Mouse (Mus musculus): Measurements from ENCODE around the gene Eef1a2. TPM values are rescaled to one million over a fixed set of nuclear protein-coding genes. Genes with fewer than 3 reads are reported as not detected.

The Eef1a2 gene
- polyA plus RNA-seq, 1 experiment from 2014 or later, result 24.7 TPM

GRCm38 (mm10) chr2:181115367-181115766, 41.4 kb downstream of the Eef1a2 start:
- H3K36me3 ChIP-seq (ENCODE audit: control insufficient read depth, insufficient read depth, low read length), result no peaks in the 10 kb centered on the region
- H3K27me3 ChIP-seq (ENCODE audit: control insufficient read depth, insufficient read depth, low read length), result peaks cover 14% of the 10 kb centered on the region
- no peaks in the 10 kb centered on the region for H3K4me1 ChIP-seq (ENCODE audit: control insufficient read depth in 2 of 2, insufficient read depth in 2 of 2, low read length in 2 of 2)
- H3K9ac ChIP-seq (ENCODE audit: low read length), result no peak overlapping the region
- H3K4me3 ChIP-seq (ENCODE audit: control insufficient read depth in 1 of 2, insufficient read depth in 1 of 2, low read depth in 1 of 2, low read length in 2 of 2), result no peak overlapping the region
- no peak for ATAC-seq (ENCODE audit: insufficient number of reproducible peaks, insufficient read depth, low FRiP score, low read depth)
- H3K4me2 ChIP-seq (ENCODE audit: low read length), result no peak overlapping the region
- H3K9me3 ChIP-seq (ENCODE audit: control insufficient read depth, low read length), result no peaks in the 10 kb centered on the region
- H3K27ac ChIP-seq (replicated peaks in 1 of 2; ENCODE audit: control insufficient read depth in 1 of 2, insufficient read depth in 1 of 2, low read depth in 2 of 2, low read length in 2 of 2), result no peak overlapping the region
- WGBS, result 59% methylated on average over 3 of the region's 3 CpGs

GRCm38 (mm10) chr2:181113762-181114361, 43.0 kb downstream of the Eef1a2 start:
- no peak overlapping the region for H3K27ac ChIP-seq (replicated peaks in 1 of 2; ENCODE audit: control insufficient read depth in 1 of 2, insufficient read depth in 1 of 2, low read depth in 2 of 2, low read length in 2 of 2)
- no peaks in the 10 kb centered on the region for H3K9me3 ChIP-seq (ENCODE audit: control insufficient read depth, low read length)
- no peak for ATAC-seq (ENCODE audit: insufficient number of reproducible peaks, insufficient read depth, low FRiP score, low read depth)
- no peaks in the 10 kb centered on the region for H3K36me3 ChIP-seq (ENCODE audit: control insufficient read depth, insufficient read depth, low read length)
- no peaks in the 10 kb centered on the region for H3K4me1 ChIP-seq (ENCODE audit: control insufficient read depth in 2 of 2, insufficient read depth in 2 of 2, low read length in 2 of 2)
- H3K27me3 ChIP-seq (ENCODE audit: control insufficient read depth, insufficient read depth, low read length), result peaks cover 8% of the 10 kb centered on the region; the same call in 1 of the 2 replicates
- H3K9ac ChIP-seq (ENCODE audit: low read length), result no peak overlapping the region
- H3K4me2 ChIP-seq (ENCODE audit: low read length), result no peak overlapping the region
- H3K4me3 ChIP-seq (ENCODE audit: control insufficient read depth in 1 of 2, insufficient read depth in 1 of 2, low read depth in 1 of 2, low read length in 2 of 2), result no peak overlapping the region
- 70% methylated on average over 8 of the region's 8 CpGs for WGBS

DNA sequence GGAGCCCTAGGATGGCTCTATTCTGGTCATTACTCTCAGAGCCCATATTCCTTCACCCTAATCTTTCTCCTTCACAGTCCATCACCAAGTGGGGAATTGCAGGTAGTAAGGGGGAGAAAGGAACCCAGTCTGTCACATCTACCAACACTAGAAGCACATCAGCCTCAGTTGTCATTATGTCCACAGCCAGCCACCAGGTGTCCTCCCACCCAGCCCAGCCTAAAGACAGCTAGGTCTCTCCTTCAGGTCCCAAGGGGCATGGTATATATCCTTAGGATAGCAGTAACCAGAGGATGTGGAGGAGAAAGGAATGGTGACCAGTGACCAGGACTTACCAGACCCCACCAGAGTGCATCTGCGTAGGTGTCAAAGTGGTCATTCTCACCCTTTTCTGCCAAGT, 45.1 kb downstream of the Eef1a2 start:
- Histone ChIP-seq H3K4me3 (ENCODE audit: control insufficient read depth in 1 of 2, insufficient read depth in 1 of 2, low read depth in 1 of 2, low read length in 2 of 2) (no peak overlapping the region), H3K9me3 (ENCODE audit: control insufficient read depth, low read length) (no peaks in the 10 kb centered on the region), H3K27me3 (ENCODE audit: control insufficient read depth, insufficient read depth, low read length) (peaks cover 6% of the 10 kb centered on the region; the same call in 1 of the 2 replicates), H3K27ac (replicated peaks in 1 of 2; ENCODE audit: control insufficient read depth in 1 of 2, insufficient read depth in 1 of 2, low read depth in 2 of 2, low read length in 2 of 2) (no peak overlapping the region), H3K4me1 (ENCODE audit: control insufficient read depth in 2 of 2, insufficient read depth in 2 of 2, low read length in 2 of 2) (no peaks in the 10 kb centered on the region), H3K4me2 (ENCODE audit: low read length) (no peak overlapping the region), H3K9ac (ENCODE audit: low read length) (no peak overlapping the region), H3K36me3 (ENCODE audit: control insufficient read depth, insufficient read depth, low read length) (no peaks in the 10 kb centered on the region)
- 92% methylated on average over 1 of the region's 1 CpGs for WGBS
- ATAC-seq (ENCODE audit: insufficient number of reproducible peaks, insufficient read depth, low FRiP score, low read depth), result no peak

DNA sequence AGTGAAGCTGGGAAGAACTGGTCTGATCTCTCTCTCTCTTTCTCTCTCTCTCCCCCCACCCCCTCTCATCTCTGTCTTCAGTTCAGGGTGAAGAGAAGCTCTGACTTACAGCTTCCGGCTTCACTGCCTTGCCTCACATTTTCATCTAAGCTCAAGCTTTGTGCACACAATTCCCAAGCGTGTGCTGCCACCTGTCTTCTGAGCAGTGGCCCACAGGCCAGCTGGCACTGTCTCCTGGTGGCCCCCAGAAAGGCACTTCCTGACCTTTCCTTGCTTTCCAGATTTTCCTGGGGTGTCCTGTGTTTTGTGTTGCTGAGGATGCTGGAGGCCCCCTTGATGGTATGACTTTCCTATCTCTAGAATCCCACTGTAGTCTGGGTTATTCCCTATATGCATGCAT, 52.7 kb downstream of the Eef1a2 start:
- Histone ChIP-seq H3K4me1 (ENCODE audit: control insufficient read depth in 2 of 2, insufficient read depth in 2 of 2, low read length in 2 of 2) (no peaks in the 10 kb centered on the region), H3K27ac (replicated peaks in 1 of 2; ENCODE audit: control insufficient read depth in 1 of 2, insufficient read depth in 1 of 2, low read depth in 2 of 2, low read length in 2 of 2) (no peak overlapping the region), H3K36me3 (ENCODE audit: control insufficient read depth, insufficient read depth, low read length) (no peaks in the 10 kb centered on the region), H3K9me3 (ENCODE audit: control insufficient read depth, low read length) (no peaks in the 10 kb centered on the region), H3K4me2 (ENCODE audit: low read length) (no peak overlapping the region), H3K9ac (ENCODE audit: low read length) (no peak overlapping the region), H3K4me3 (ENCODE audit: control insufficient read depth in 1 of 2, insufficient read depth in 1 of 2, low read depth in 1 of 2, low read length in 2 of 2) (no peak overlapping the region), H3K27me3 (ENCODE audit: control insufficient read depth, insufficient read depth, low read length) (peaks cover 2% of the 10 kb centered on the region; the same call in 1 of the 2 replicates)
- no peak for ATAC-seq (ENCODE audit: insufficient number of reproducible peaks, insufficient read depth, low FRiP score, low read depth)
- WGBS, result 57% methylated on average over 2 of the region's 2 CpGs

- H3K27ac ChIP-seq (replicated peaks in 1 of 2; ENCODE audit: control insufficient read depth in 1 of 2, insufficient read depth in 1 of 2, low read depth in 2 of 2, low read length in 2 of 2), result no peak overlapping the region
- no peak for ATAC-seq (ENCODE audit: insufficient number of reproducible peaks, insufficient read depth, low FRiP score, low read depth)
- 49% methylated on average over 2 of the region's 2 CpGs for WGBS
- H3K4me1 ChIP-seq (ENCODE audit: control insufficient read depth in 2 of 2, insufficient read depth in 2 of 2, low read length in 2 of 2), result no peaks in the 10 kb centered on the region
- H3K9ac ChIP-seq (ENCODE audit: low read length), result no peak overlapping the region
- no peaks in the 10 kb centered on the region for H3K36me3 ChIP-seq (ENCODE audit: control insufficient read depth, insufficient read depth, low read length)
- peaks cover 9% of the 10 kb centered on the region for H3K27me3 ChIP-seq (ENCODE audit: control insufficient read depth, insufficient read depth, low read length)
- H3K4me3 ChIP-seq (ENCODE audit: control insufficient read depth in 1 of 2, insufficient read depth in 1 of 2, low read depth in 1 of 2, low read length in 2 of 2), result no peak overlapping the region
- no peak overlapping the region for H3K4me2 ChIP-seq (ENCODE audit: low read length)
- H3K9me3 ChIP-seq (ENCODE audit: control insufficient read depth, low read length), result no peaks in the 10 kb centered on the region
Measured at GRCm38 (mm10) chr2:181102161-181102560, 54.7 kb downstream of the Eef1a2 start.

DNA sequence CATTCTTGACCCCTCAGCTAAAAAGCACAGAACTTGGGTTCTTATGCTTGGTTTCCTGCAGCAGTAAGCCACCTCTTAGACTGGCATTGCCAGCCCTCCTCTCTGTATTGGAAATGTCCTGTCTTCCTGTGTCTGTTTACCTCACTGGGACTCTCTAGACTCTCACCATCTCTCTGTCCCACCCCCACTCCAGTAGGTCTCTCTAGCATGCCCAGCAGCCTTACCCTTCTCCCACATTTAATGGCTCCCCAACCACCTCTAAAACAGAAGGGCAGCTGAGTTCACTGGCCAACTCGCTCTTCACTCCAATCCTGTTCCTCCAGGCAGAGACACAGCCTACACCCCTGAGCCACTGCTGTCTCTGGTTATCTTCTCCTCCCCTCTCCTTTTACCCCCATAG, 55.2 kb downstream of the Eef1a2 start:
- H3K27me3 ChIP-seq (ENCODE audit: control insufficient read depth, insufficient read depth, low read length), result peaks cover 14% of the 10 kb centered on the region
- 68% methylated on average over 1 of the region's 1 CpGs for WGBS
- H3K9ac ChIP-seq (ENCODE audit: low read length), result no peak overlapping the region
- no peaks in the 10 kb centered on the region for H3K4me1 ChIP-seq (ENCODE audit: control insufficient read depth in 2 of 2, insufficient read depth in 2 of 2, low read length in 2 of 2)
- H3K4me3 ChIP-seq (ENCODE audit: control insufficient read depth in 1 of 2, insufficient read depth in 1 of 2, low read depth in 1 of 2, low read length in 2 of 2), result no peak overlapping the region
- H3K27ac ChIP-seq (replicated peaks in 1 of 2; ENCODE audit: control insufficient read depth in 1 of 2, insufficient read depth in 1 of 2, low read depth in 2 of 2, low read length in 2 of 2), result no peak overlapping the region
- no peaks in the 10 kb centered on the region for H3K9me3 ChIP-seq (ENCODE audit: control insufficient read depth, low read length)
- no peaks in the 10 kb centered on the region for H3K36me3 ChIP-seq (ENCODE audit: control insufficient read depth, insufficient read depth, low read length)
- ATAC-seq (ENCODE audit: insufficient number of reproducible peaks, insufficient read depth, low FRiP score, low read depth), result no peak
- H3K4me2 ChIP-seq (ENCODE audit: low read length), result no peak overlapping the region

DNA sequence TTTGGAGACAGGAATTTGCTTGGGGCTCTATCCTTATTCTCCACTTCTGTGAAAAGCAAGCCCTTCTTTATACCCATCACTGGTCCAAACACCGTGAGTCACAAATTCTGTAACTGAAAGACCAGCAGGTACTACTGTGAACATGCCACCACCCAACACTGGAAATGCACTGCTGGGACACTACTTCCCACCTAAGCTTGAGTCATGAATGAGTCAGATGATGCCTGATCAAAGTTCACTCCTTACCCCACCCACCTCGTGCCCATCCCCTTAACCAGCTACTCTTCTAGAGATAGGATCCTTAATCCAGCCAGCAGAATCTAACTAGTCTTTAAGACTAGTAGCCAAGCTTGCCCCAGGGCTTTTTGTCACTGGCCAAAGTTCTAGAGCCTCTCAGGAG, 56.7 kb downstream of the Eef1a2 start:
- 71% methylated on average over 2 of the region's 2 CpGs for WGBS
- H3K4me3 ChIP-seq (ENCODE audit: control insufficient read depth in 1 of 2, insufficient read depth in 1 of 2, low read depth in 1 of 2, low read length in 2 of 2), result no peak overlapping the region
- no peaks in the 10 kb centered on the region for H3K36me3 ChIP-seq (ENCODE audit: control insufficient read depth, insufficient read depth, low read length)
- H3K27ac ChIP-seq (replicated peaks in 1 of 2; ENCODE audit: control insufficient read depth in 1 of 2, insufficient read depth in 1 of 2, low read depth in 2 of 2, low read length in 2 of 2), result no peak overlapping the region
- no peak for ATAC-seq (ENCODE audit: insufficient number of reproducible peaks, insufficient read depth, low FRiP score, low read depth)
- H3K27me3 ChIP-seq (ENCODE audit: control insufficient read depth, insufficient read depth, low read length), result peaks cover 24% of the 10 kb centered on the region
- H3K4me2 ChIP-seq (ENCODE audit: low read length), result no peak overlapping the region
- H3K9ac ChIP-seq (ENCODE audit: low read length), result no peak overlapping the region
- no peaks in the 10 kb centered on the region for H3K9me3 ChIP-seq (ENCODE audit: control insufficient read depth, low read length)
- H3K4me1 ChIP-seq (ENCODE audit: control insufficient read depth in 2 of 2, insufficient read depth in 2 of 2, low read length in 2 of 2), result no peaks in the 10 kb centered on the region

Data from heart, embryonic 14.5 days (tissue).